Mouse (Mus musculus): ENCODE results near the gene Vmn1r125.
"Not testable (repeated sequence)": the region's sequence is repeated elsewhere in the genome, so short reads cannot be mapped to it uniquely, and the experiment has no call there.

- not testable (repeated sequence) for TF ChIP-seq CHD1 (IDR thresholded peaks at IDR 0.05; ENCODE audit: low read depth, low read length); NRF1 (IDR thresholded peaks at IDR 0.05; ENCODE audit: insufficient read depth, low read depth, low read length, poor library complexity, severe bottlenecking); ZKSCAN1 (IDR thresholded peaks at IDR 0.05; ENCODE audit: low read depth, low read length); E2F4 (IDR thresholded peaks at IDR 0.05; ENCODE audit: borderline replicate concordance, low read depth, low read length); POLR2A (IDR thresholded peaks at IDR 0.05; ENCODE audit: control insufficient read depth in 1 of 2, insufficient read depth in 1 of 2, low read depth in 1 of 2, low read length in 2 of 2, poor library complexity in 1 of 2); HCFC1 (IDR thresholded peaks at IDR 0.05; ENCODE audit: low read depth, low read length); EP300 (IDR thresholded peaks at IDR 0.05; ENCODE audit: low read depth in 1 of 2, low read length in 2 of 2)
These were observed 11.5 kb upstream of the Vmn1r125 start, which contains the start of gene Vmn1r124 for GRCm38 (mm10) chr7:21260517-21260916.

All from MEL (cell line).